Mouse (Mus musculus) heart, embryonic 11.5 days (tissue): ENCODE data around the gene Crp. TPM values are rescaled to one million over a fixed set of nuclear protein-coding genes. Genes with fewer than 3 reads are reported as not detected.
A peak's percentile ranks its signal among the peaks of the same experiment; 100 is the strongest.

Source experiments
- ATAC-seq: fragments of 200-750 bp; cut with Nextera tagmentation; replicated peaks from 2 replicates; pipeline ENCODE4 v1.8.0; 2017; ENCODE audit warnings: moderate library complexity; ENCODE audit not compliant: insufficient number of reproducible peaks, low FRiP score, low TSS enrichment
- H3K27ac ChIP-seq: fragments of 300-500 bp; sonication (generic); 2 replicates; pipeline ENCODE4 v1.5.1; 2014; ENCODE audit warnings: mild to moderate bottlenecking, low read depth, low read length
- H3K27me3 ChIP-seq: fragments of 300-500 bp; sonication (generic); 2 replicates; pipeline ENCODE4 v1.6.1; 2014; ENCODE audit warnings: mild to moderate bottlenecking, low read length, mixed read lengths; ENCODE audit not compliant: control insufficient read depth, insufficient read depth
- H3K36me3 ChIP-seq: fragments of 300-500 bp; sonication (generic); 2 replicates; pipeline ENCODE4 v1.6.1; 2014; ENCODE audit warnings: mild to moderate bottlenecking, low read length, moderate library complexity, mixed read lengths; ENCODE audit not compliant: control insufficient read depth, insufficient read depth
- H3K4me1 ChIP-seq: fragments of 300-500 bp; sonication (generic); 2 replicates; pipeline ENCODE4 v1.6.1; 2014; ENCODE audit warnings: low read length; ENCODE audit not compliant: control insufficient read depth, insufficient read depth
- H3K4me2 ChIP-seq: fragments of 300-500 bp; sonication (generic); 2 replicates; pipeline ENCODE4 v1.6.1; 2014; ENCODE audit warnings: mild to moderate bottlenecking, moderate library complexity
- H3K4me3 ChIP-seq: fragments of 300-500 bp; sonication (generic); 2 replicates; pipeline ENCODE4 v1.5.1; 2014; ENCODE audit warnings: low read depth, low read length
- H3K9ac ChIP-seq: fragments of 300-500 bp; sonication (generic); 2 replicates; pipeline ENCODE4 v1.6.1; 2014; ENCODE audit warnings: mild to moderate bottlenecking, low read depth, low read length, moderate library complexity
- H3K9me3 ChIP-seq: fragments of 300-500 bp; sonication (generic); replicated peaks from 2 replicates; pipeline ENCODE4 v1.6.1; 2016; ENCODE audit warnings: low read length; ENCODE audit not compliant: control insufficient read depth
- WGBS: fragments of 180-500 bp; shearing (Covaris S2); extraction: QIAGEN DNeasy Blood & Tissue Kit; methylation state at CpG from one replicate; pipeline ENCODE4 v1.1.7; 2014; ENCODE audit not compliant: insufficient replicate concordance; 5-methylcytosine and 5-hydroxymethylcytosine counted together
- polyA plus RNA-seq: library from polyadenylated mRNA; unstranded; fragments of >200 nt; fragmentation: Nextera tagmentation; extraction: Ambion mirVana; gene quantifications from 2 replicates; pipeline ENCODE4 v1.2.1, GENCODE M21; 2014

Crp gene
- polyA plus RNA-seq, 1 experiment from 2014 or later, result 0.11 TPM

DNA sequence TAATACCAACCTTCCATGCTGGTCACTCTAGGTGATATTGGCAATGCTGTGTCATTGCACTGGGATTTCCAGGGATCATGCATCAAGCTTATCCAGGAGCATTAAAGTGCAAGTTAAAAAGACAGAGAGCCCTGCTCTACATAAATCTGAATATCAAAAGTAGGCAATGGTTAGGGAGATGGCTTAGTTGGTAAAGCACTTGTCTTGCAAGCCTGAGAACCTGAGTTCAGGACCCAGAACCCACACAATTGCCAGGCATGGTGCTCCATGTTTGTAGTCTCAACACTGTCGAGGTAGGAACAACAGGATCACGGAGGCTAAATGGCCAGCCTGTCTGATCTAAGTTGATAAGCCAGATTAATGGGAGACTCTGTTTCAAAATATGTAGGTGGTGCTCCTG, 3.5 kb downstream of the Crp start:
- Histone ChIP-seq H3K9me3 (no peaks in the 10 kb centered on the region), H3K4me3 (no peak overlapping the region), H3K4me1 (no peaks in the 10 kb centered on the region), H3K4me2 (no peak overlapping the region), H3K27ac (no peak overlapping the region), H3K9ac (no peak overlapping the region), H3K36me3 (no peaks in the 10 kb centered on the region), H3K27me3 (no peaks in the 10 kb centered on the region)
- WGBS, result 92% methylated on average over 2 of the region's 2 CpGs
- ATAC-seq, result no peak

DNA sequence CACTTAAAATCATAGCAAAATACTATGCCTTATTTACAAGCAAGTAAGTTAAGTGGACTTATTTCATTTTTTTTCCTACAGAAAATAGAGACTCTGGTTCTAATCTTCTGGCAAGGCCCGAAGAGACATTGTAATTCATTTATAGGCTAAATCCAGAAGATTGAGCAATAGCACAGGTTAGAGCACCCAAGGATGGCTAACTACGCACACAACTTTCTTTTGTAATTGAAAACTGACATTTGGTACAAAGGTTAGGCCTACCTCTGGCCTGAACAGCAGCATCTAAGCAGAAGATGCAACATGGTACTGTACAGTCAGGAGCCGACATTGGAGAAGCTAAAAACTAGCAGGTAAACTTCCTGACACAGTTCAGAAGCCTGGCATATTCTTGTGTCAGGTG, 4.0 kb downstream of the Crp start:
- H3K9ac ChIP-seq, result no peak overlapping the region
- ATAC-seq, result no peak
- H3K27me3 ChIP-seq, result no peaks in the 10 kb centered on the region
- no peaks in the 10 kb centered on the region for H3K4me1 ChIP-seq
- H3K9me3 ChIP-seq, result no peaks in the 10 kb centered on the region
- H3K4me3 ChIP-seq, result no peak overlapping the region
- no peak overlapping the region for H3K4me2 ChIP-seq
- no peaks in the 10 kb centered on the region for H3K36me3 ChIP-seq
- WGBS, result 90% methylated on average over 3 of the region's 3 CpGs
- H3K27ac ChIP-seq, result no peak overlapping the region

DNA sequence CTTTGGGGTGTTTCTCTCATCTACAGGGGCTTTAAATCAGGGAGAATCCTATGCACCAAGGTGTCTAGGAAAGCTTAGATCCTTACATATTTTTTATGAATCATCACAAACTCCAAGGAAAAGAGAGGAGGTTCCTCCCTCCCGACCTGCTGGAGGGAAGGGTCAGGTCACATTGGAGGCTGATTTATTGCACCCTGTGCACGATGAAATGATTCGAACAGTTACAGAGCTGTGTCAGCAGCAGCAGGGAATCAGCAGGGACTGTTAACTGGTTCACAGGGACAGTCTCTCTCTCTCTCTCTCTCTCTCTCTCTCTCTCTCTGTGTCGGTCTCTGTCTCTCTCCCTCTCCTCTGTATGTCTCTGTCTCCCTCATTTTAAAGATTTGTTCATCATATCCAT, 6.9 kb downstream of the Crp start:
- Histone ChIP-seq H3K36me3 (no peaks in the 10 kb centered on the region), H3K4me3 (no peak overlapping the region), H3K4me2 (no peak overlapping the region), H3K27ac (no peak overlapping the region), H3K9ac (no peak overlapping the region), H3K4me1 (no peaks in the 10 kb centered on the region), H3K9me3 (no peaks in the 10 kb centered on the region), H3K27me3 (no peaks in the 10 kb centered on the region)
- ATAC-seq, result no peak
- 62% methylated on average over 4 of the region's 4 CpGs for WGBS

DNA sequence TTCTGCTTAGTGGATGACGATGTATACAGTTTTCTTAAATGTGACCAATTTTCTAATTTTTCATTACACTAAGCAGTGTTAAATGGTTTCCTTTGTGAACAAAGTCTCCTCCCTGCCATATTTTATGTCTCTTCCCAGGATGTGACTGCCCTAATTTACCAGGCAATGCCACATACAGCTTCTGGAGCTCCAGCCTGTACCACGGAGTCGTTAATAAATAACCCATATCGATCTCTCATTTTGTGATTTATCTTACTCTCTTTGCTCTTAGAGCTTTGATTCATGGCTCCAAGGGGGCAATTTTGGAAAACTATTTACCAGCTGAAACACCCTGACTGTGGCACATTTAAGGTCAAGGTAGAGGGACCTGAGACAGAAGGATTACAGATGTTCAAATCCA, 8.4 kb downstream of the Crp start:
- Histone ChIP-seq H3K4me1 (no peaks in the 10 kb centered on the region), H3K4me3 (no peak overlapping the region), H3K36me3 (no peaks in the 10 kb centered on the region), H3K4me2 (no peak overlapping the region), H3K27me3 (no peaks in the 10 kb centered on the region), H3K9me3 (no peaks in the 10 kb centered on the region), H3K27ac (no peak overlapping the region), H3K9ac (no peak overlapping the region)
- ATAC-seq, result no peak
- 85% methylated on average over 4 of the region's 4 CpGs for WGBS

DNA sequence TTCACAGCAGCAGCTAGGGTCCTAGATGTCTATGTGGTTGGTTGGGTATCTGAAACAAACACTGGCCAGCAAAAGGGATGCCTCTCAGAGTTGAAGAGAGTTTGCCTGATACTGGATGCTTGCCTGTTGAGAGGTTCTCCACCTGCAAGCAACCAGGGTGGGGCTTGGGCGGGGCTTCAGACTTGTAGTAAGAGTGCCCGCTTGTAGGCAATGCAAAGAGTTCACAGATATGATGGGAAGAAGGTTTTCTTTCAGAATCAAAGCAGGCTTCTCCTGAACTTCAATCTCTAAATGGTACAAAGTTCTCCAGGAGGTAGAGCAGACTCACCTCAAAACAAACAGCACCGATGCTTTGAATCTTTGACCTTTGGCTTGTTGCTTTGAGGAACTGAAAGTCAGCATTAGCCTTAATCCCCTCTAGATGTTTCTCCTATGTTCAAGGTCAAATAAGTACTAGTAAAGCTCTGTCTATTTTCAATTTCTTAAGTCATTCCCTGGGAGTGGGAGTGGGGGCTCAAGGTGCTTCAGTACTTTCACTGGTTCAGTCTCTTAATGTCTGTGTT, 12.0 kb downstream of the Crp start:
- ATAC-seq, result no peak
- Histone ChIP-seq H3K4me2 (no peak overlapping the region), H3K9ac (no peak overlapping the region), H3K4me3 (no peak overlapping the region), H3K4me1 (no peaks in the 10 kb centered on the region), H3K27me3 (no peaks in the 10 kb centered on the region), H3K27ac (no peak overlapping the region), H3K9me3 (no peaks in the 10 kb centered on the region), H3K36me3 (no peaks in the 10 kb centered on the region)
- 83% methylated on average over 3 of the region's 3 CpGs for WGBS

DNA sequence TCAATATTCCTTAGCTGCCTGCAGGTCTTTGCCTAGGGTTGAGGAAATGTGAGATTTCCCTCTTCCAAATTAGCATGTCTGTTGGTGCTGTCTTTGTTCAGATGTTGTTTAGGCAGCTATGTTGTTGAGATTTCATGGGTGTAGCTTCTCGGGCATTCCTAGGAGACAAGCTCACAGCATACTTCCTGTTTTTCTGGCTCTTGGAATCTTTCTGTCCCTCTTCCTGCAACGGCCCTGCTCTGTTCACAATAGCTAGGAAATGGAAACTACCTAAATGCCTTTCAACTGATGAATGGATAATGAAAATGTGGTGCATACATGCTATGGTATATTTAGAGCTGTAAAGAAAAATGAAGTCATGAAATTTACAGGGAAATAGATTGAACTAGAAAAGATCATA, 13.5 kb downstream of the Crp start:
- Histone ChIP-seq H3K4me3 (no peak overlapping the region), H3K9ac (no peak overlapping the region), H3K4me1 (no peaks in the 10 kb centered on the region), H3K36me3 (no peaks in the 10 kb centered on the region), H3K4me2 (no peak overlapping the region), H3K27me3 (no peaks in the 10 kb centered on the region), H3K9me3 (no peaks in the 10 kb centered on the region), H3K27ac (peak overlapping the region; percentile 7)
- ATAC-seq, result no peak
- WGBS, result 45% methylated on average over 2 of the region's 2 CpGs

DNA sequence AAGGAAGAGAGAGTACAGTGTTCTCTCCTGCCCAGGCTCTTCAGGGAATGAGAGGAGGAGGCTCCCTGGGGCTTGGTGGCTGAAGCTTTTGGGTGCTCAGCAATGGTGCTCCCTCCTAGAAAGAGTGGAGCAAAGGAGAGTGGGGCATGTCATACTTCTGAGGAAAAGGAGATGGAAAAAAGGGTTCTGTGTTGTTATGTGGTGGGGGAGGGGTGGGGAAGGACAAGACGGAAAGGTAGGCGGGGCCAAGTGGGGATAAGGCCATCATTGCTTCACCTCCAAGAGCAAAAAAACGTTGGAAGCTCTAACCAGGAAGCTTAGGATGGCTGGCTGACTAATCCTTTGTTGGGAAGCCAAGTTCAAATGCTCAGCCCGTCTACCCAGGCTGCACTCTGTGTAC, 14.1 kb downstream of the Crp start:
- H3K27me3 ChIP-seq, result no peaks in the 10 kb centered on the region
- H3K4me1 ChIP-seq, result no peaks in the 10 kb centered on the region
- no peak for ATAC-seq
- no peaks in the 10 kb centered on the region for H3K9me3 ChIP-seq
- no peaks in the 10 kb centered on the region for H3K36me3 ChIP-seq
- H3K4me2 ChIP-seq, result no peak overlapping the region
- no peak overlapping the region for H3K4me3 ChIP-seq
- peak overlapping the region; percentile 7; the same call in 1 of the 2 replicates for H3K27ac ChIP-seq
- H3K9ac ChIP-seq, result no peak overlapping the region
- WGBS, result 52% methylated on average over 4 of the region's 4 CpGs

DNA sequence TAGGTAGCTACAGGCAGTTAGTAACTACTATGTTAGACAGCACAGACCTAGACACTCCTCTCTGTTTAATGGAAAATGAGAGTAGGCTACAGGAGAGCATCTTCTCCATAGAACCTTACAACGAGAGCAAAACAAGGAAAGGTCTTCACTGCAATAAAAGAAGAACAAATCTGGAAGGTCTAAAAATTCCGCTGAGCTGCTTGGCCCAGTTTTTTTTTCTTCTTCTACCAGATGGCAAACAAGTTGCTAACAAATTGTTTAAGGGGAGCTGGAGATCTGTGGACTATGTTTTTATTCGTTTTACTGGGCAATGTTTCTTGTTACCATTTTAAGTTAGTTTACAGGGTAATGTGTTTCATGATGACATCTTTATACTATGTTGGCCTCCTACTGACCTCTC, 53.4 kb downstream of the Crp start:
- no peak for ATAC-seq
- no peak overlapping the region for H3K9ac ChIP-seq
- 69% methylated on average over 3 of the region's 3 CpGs for WGBS

DNA sequence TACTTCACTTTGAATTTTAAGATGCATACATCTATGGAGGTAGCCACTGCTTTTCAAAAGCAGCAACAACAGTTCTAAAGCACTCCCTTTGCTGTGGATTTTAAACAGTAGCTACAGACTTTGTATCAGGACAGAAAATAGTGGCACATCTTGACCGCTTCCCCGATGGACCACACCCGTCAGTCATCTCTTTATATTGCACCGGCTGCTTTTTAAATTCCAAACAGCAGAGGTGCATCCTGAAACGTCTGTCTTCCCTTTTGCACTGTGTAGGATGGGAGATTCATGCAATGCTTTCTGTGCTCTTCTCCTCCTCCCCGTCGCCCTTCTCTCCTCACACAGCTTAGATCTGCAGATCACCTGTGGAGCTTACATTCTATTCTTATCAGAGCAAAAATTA, 57.3 kb downstream of the Crp start:
- no peak overlapping the region for H3K9ac ChIP-seq
- no peaks in the 10 kb centered on the region for H3K36me3 ChIP-seq
- no peak for ATAC-seq
- 68% methylated on average over 7 of the region's 7 CpGs for WGBS
- H3K4me3 ChIP-seq, result no peak overlapping the region
- H3K9me3 ChIP-seq, result no peaks in the 10 kb centered on the region
- H3K27ac ChIP-seq, result no peak overlapping the region
- no peak overlapping the region for H3K4me2 ChIP-seq
- H3K27me3 ChIP-seq, result no peaks in the 10 kb centered on the region
- H3K4me1 ChIP-seq, result no peaks in the 10 kb centered on the region

More for the DNA sequence above, 53.4 kb downstream of the Crp start:
- Histone ChIP-seq H3K27me3 (no peaks in the 10 kb centered on the region), H3K4me3 (no peak overlapping the region), H3K36me3 (no peaks in the 10 kb centered on the region), H3K27ac (no peak overlapping the region), H3K4me1 (no peaks in the 10 kb centered on the region), H3K9me3 (no peaks in the 10 kb centered on the region), H3K4me2 (no peak overlapping the region)
